Mouse (Mus musculus): Measurements from ENCODE around the gene Slc50a1.

The Slc50a1 gene

GRCm38 (mm10) chr3:89270891-89271290 is 521 bp upstream of the Slc50a1 start:
- peak; percentile 90 for DNase-seq (ENCODE audit: extremely low read depth, insufficient read length, low spot score)

GRCm38 (mm10) chr3:89268916-89269315 is 1.5 kb downstream of the Slc50a1 start:
- DNase-seq (ENCODE audit: extremely low read depth, insufficient read length, low spot score) = no peak

- peak; percentile 72 for DNase-seq (ENCODE audit: extremely low read depth, insufficient read length, low spot score)
Measured at GRCm38 (mm10) chr3:89266439-89266893, 3.9 kb downstream of the Slc50a1 start.

- DNase-seq (ENCODE audit: extremely low read depth, insufficient read length, low spot score) = no peak
Measured at GRCm38 (mm10) chr3:89262417-89262816, 8.0 kb downstream of the Slc50a1 start.

GRCm38 (mm10) chr3:89260211-89260610 is 10.2 kb downstream of the Slc50a1 start:
- no peak for DNase-seq (ENCODE audit: extremely low read depth, insufficient read length, low spot score)

- no peak for DNase-seq (ENCODE audit: extremely low read depth, insufficient read length, low spot score)
Measured at GRCm38 (mm10) chr3:89259076-89259475, 11.3 kb downstream of the Slc50a1 start, which contains the start of gene Dpm3. TSS of gene Dpm3 (plus strand) at chr3:89259358.

- no peak for DNase-seq (ENCODE audit: extremely low read depth, insufficient read length, low spot score)
Measured at GRCm38 (mm10) chr3:89256177-89256576, 14.2 kb downstream of the Slc50a1 start.

- no peak for DNase-seq (ENCODE audit: extremely low read depth, insufficient read length, low spot score)
Measured at GRCm38 (mm10) chr3:89254994-89255393, 15.4 kb downstream of the Slc50a1 start.

GRCm38 (mm10) chr3:89251365-89251895 is 18.9 kb downstream of the Slc50a1 start:
- DNase-seq (ENCODE audit: extremely low read depth, insufficient read length, low spot score) = no peak

GRCm38 (mm10) chr3:89250435-89251040 is 19.8 kb downstream of the Slc50a1 start:
- no peak for DNase-seq (ENCODE audit: extremely low read depth, insufficient read length, low spot score)

GRCm38 (mm10) chr3:89247466-89247865 is 22.9 kb downstream of the Slc50a1 start:
- no peak for DNase-seq (ENCODE audit: extremely low read depth, insufficient read length, low spot score)

- DNase-seq (ENCODE audit: extremely low read depth, insufficient read length, low spot score) = peak; percentile 91
Measured at GRCm38 (mm10) chr3:89246261-89247100, 23.9 kb downstream of the Slc50a1 start, which contains the start of gene Trim46. TSS of gene Trim46 (minus strand) at chr3:89246309.

- DNase-seq (ENCODE audit: extremely low read depth, insufficient read length, low spot score) = no peak
Measured at GRCm38 (mm10) chr3:89245688-89246171, 24.6 kb downstream of the Slc50a1 start, which contains the start of gene Krtcap2. TSS of gene Krtcap2 (plus strand) at chr3:89245966.

- DNase-seq (ENCODE audit: extremely low read depth, insufficient read length, low spot score) = no peak
Measured at GRCm38 (mm10) chr3:89244982-89245687, 25.2 kb downstream of the Slc50a1 start.

- no peak for DNase-seq (ENCODE audit: extremely low read depth, insufficient read length, low spot score)
Measured at GRCm38 (mm10) chr3:89244158-89244981, 26.0 kb downstream of the Slc50a1 start.

- no peak for DNase-seq (ENCODE audit: extremely low read depth, insufficient read length, low spot score)
Measured at GRCm38 (mm10) chr3:89243609-89244008, 26.8 kb downstream of the Slc50a1 start.

GRCm38 (mm10) chr3:89242331-89242895 is 28.0 kb downstream of the Slc50a1 start:
- no peak for DNase-seq (ENCODE audit: extremely low read depth, insufficient read length, low spot score)

- no peak for DNase-seq (ENCODE audit: extremely low read depth, insufficient read length, low spot score)
Measured at GRCm38 (mm10) chr3:89238494-89238893, 31.9 kb downstream of the Slc50a1 start.

- DNase-seq (ENCODE audit: extremely low read depth, insufficient read length, low spot score) = no peak
Measured at GRCm38 (mm10) chr3:89237682-89238081, 32.7 kb downstream of the Slc50a1 start.
